Mouse (Mus musculus) forebrain, embryonic 14.5 days (tissue): ENCODE results near the gene Plekhm2. TPM values are rescaled to one million over a fixed set of nuclear protein-coding genes. Genes with fewer than 3 reads are reported as not detected.

Experiments used
- ATAC-seq: fragments of 200-750 bp; cut with Nextera tagmentation; 2 replicates; pipeline ENCODE4 v1.8.0; 2017; ENCODE audit warnings: mild to moderate bottlenecking, moderate library complexity
- DNase-seq: peaks from one replicate; pipeline ENCODE4 v3.0.0-alpha.2; 2015; ENCODE audit warnings: low spot score
- H3K27ac ChIP-seq: fragments of 300-500 bp; sonication (generic); 2 replicates; pipeline ENCODE4 v1.5.1; 2014; ENCODE audit warnings: low read depth, mild to moderate bottlenecking, control low read depth, low read length, moderate library complexity
- H3K27me3 ChIP-seq: fragments of 300-500 bp; sonication (generic); replicated peaks from 2 replicates; pipeline ENCODE4 v1.6.1; 2014; ENCODE audit warnings: low read length, control low read depth, mixed read lengths; ENCODE audit not compliant: control insufficient read depth, insufficient read depth
- H3K36me3 ChIP-seq: fragments of 300-500 bp; sonication (generic); 2 replicates; pipeline ENCODE4 v1.6.1; 2014; ENCODE audit warnings: low read length, control low read depth; ENCODE audit not compliant: control insufficient read depth, insufficient read depth
- H3K4me1 ChIP-seq: fragments of 300-500 bp; sonication (generic); 2 replicates; pipeline ENCODE4 v1.6.1; 2014; ENCODE audit warnings: antibody characterized with exemption, low read length, control low read depth; ENCODE audit not compliant: control insufficient read depth, insufficient read depth
- H3K4me2 ChIP-seq: fragments of 300-500 bp; sonication (generic); 2 replicates; pipeline ENCODE4 v1.6.1; 2014; ENCODE audit warnings: mild to moderate bottlenecking, control low read depth, low read length
- H3K4me3 ChIP-seq: fragments of 300-500 bp; sonication (generic); 2 replicates; pipeline ENCODE4 v1.5.1; 2014; ENCODE audit warnings: low read depth, low read length, control low read depth
- H3K9ac ChIP-seq: fragments of 300-500 bp; sonication (generic); 2 replicates; pipeline ENCODE4 v1.6.1; 2014; ENCODE audit warnings: mild to moderate bottlenecking, low read length, control low read depth, moderate library complexity
- H3K9me3 ChIP-seq: fragments of 300-500 bp; sonication (generic); replicated peaks from 2 replicates; pipeline ENCODE4 v1.6.1; 2016; ENCODE audit warnings: low read length, control low read depth, mixed read lengths; ENCODE audit not compliant: control insufficient read depth
- WGBS: fragments of 180-500 bp; shearing (Covaris S2); extraction: QIAGEN DNeasy Blood & Tissue Kit; methylation state at CpG from one replicate; pipeline ENCODE4 v1.1.7; 2014; 5-methylcytosine and 5-hydroxymethylcytosine counted together
- polyA plus RNA-seq: library from polyadenylated mRNA; unstranded; fragments of >200 nt; fragmentation: Nextera tagmentation; extraction: Ambion mirVana; gene quantifications from 2 replicates; pipeline ENCODE4 v1.2.1, GENCODE M21; 2014

Plekhm2 gene
- polyA plus RNA-seq, 1 experiment from 2014 or later: 3.9 TPM

DNA sequence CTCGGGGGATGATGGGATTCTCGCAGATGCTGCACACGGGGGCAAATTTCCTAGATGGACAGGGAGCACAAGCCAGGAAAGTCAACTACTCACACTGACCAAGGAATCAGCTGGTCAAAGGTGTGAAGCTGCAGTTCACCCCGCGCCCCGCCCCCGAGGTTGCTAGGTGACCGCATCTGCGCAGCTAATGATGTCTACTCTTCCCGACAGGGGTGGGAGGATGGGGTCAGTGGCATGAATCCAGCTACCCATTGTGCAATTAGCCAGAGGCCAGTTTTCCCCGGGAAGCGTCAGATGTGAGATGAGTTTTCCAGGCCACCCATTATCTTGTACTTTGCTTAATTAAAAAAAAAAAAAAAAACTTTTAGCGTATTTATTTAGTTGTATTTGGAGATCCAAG, 83.6 kb downstream of the Plekhm2 start:
- H3K27ac ChIP-seq: no peak overlapping the region
- H3K4me2 ChIP-seq: no peak overlapping the region
- no peak overlapping the region for H3K4me3 ChIP-seq
- ATAC-seq (no peak), DNase-seq (no peak)
- no peaks in the 10 kb centered on the region for H3K4me1 ChIP-seq
- 86% methylated on average over 13 of the region's 13 CpGs for WGBS
- H3K36me3 ChIP-seq: 0 out of 2 replicates have a peak, but pooled peaks cover 3% of the 10 kb centered on the region
- no peaks in the 10 kb centered on the region for H3K9me3 ChIP-seq
- H3K9ac ChIP-seq: no peak overlapping the region
- no peaks in the 10 kb centered on the region for H3K27me3 ChIP-seq

DNA sequence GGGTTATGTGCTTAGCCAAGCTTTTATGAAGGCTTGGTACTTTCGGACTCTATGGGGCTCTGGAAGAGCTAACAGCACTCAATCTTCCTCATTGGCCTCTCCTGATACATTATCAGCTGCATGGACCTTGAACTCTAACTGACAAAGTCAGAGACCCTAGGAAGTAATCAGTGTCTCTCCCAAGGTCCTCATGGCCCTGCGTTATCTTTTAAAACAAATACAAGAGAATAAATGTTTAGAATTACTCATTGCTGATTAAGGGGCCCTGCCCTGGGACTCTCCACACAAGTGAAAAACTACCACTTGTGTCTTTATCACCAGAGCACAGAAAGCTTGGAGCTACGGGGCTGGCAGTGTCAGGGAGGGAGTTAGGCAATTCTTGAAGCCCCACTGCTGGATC, 85.9 kb downstream of the Plekhm2 start:
- Histone ChIP-seq H3K27me3 (no peaks in the 10 kb centered on the region), H3K27ac (no peak overlapping the region), H3K4me2 (no peak overlapping the region), H3K4me1 (no peaks in the 10 kb centered on the region), H3K4me3 (no peak overlapping the region), H3K9me3 (no peaks in the 10 kb centered on the region), H3K9ac (no peak overlapping the region), H3K36me3 (no peaks in the 10 kb centered on the region)
- no peak for ATAC-seq
- DNase-seq: no peak
- WGBS: 89% methylated on average over 3 of the region's 3 CpGs

DNA sequence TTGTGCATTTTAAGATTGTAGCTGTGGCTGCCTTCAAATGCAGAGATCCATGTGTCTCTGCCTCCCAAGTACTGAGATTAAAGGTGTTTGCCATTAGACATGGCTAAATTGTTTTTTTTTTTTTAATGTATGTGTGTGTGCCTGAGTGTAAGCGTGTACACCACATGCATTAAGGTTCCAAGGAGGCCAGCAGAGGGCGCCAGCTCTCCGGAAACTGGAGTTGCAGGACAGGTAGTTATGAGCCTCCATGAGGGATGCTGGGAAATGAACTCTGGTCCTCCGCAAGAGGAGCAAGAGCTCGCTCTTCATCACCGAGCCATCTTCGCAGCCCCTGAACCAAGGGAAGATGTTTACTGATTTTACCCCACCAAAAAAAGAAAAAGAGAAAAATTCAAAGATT, 87.8 kb downstream of the Plekhm2 start:
- Histone ChIP-seq H3K9me3 (no peaks in the 10 kb centered on the region), H3K4me3 (no peak overlapping the region), H3K9ac (no peak overlapping the region), H3K4me2 (no peak overlapping the region), H3K27ac (no peak overlapping the region), H3K27me3 (no peaks in the 10 kb centered on the region), H3K36me3 (no peaks in the 10 kb centered on the region), H3K4me1 (no peaks in the 10 kb centered on the region)
- ATAC-seq (no peak), DNase-seq (no peak)
- WGBS: 92% methylated on average over 7 of the region's 7 CpGs

DNA sequence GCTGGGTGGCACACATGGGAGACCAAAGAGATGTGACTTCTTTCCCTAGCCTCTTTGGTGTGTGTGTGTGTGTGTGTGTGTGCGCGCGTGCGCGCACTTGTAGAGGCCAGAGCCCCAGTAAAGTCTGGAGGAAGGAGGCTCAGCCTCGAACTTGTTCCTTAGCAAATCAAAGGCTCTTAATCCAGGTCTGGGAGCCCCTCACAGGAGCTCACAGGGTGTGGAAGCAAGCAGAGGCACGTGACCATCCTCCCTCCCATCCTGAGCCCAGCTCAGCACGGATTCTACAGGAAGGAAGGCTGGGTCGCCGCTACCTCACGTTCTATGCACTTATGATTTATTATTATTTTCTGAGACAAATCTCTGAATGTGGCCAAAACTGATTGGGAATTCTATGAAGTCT, 88.3 kb downstream of the Plekhm2 start:
- H3K4me3 ChIP-seq: no peak overlapping the region
- H3K36me3 ChIP-seq: no peaks in the 10 kb centered on the region
- H3K9ac ChIP-seq: no peak overlapping the region
- no peaks in the 10 kb centered on the region for H3K27me3 ChIP-seq
- no peaks in the 10 kb centered on the region for H3K4me1 ChIP-seq
- no peak overlapping the region for H3K27ac ChIP-seq
- H3K9me3 ChIP-seq: no peaks in the 10 kb centered on the region
- no peak for DNase-seq
- ATAC-seq: no peak
- no peak overlapping the region for H3K4me2 ChIP-seq
- WGBS: 90% methylated on average over 11 of the region's 11 CpGs

Other genes with a start within 250 kb of the Plekhm2 start
- not detected in 2 replicates for gene Clcnkb, start 248.9 kb downstream of the Plekhm2 start, polyA plus RNA-seq
- gene Hspb7, start 244.1 kb downstream of the Plekhm2 start, polyA plus RNA-seq: not detected in 2 replicates
- gene Srarp, start 228.8 kb downstream of the Plekhm2 start, polyA plus RNA-seq: 0.33 TPM in 1 of 2 replicates, not detected in the other
- 41.3 and 46.5 TPM in 2 replicates for gene Zbtb17, start 220.2 kb downstream of the Plekhm2 start, polyA plus RNA-seq
- 10.7 and 14.0 TPM in 2 replicates for gene Spen, start 126.3 kb downstream of the Plekhm2 start, polyA plus RNA-seq
- 15.1 and 19.7 TPM in 2 replicates for gene Fblim1, start 58.8 kb downstream of the Plekhm2 start, polyA plus RNA-seq
- 0.12 TPM in 1 of 2 replicates, not detected in the other for gene Tmem82, start 46.3 kb downstream of the Plekhm2 start, polyA plus RNA-seq
- gene Slc25a34, start 41.1 kb downstream of the Plekhm2 start, polyA plus RNA-seq: 0.07 TPM in 1 of 2 replicates, not detected in the other
- gene Rsc1a1, start 20.7 kb upstream of the Plekhm2 start, polyA plus RNA-seq: 2.5 TPM in 1 of 2 replicates, not detected in the other
- gene Ddi2, start 58.5 kb upstream of the Plekhm2 start, polyA plus RNA-seq: 6.7 and 9.3 TPM in 2 replicates
- not detected in 2 replicates for gene Agmat, start 81.8 kb upstream of the Plekhm2 start, polyA plus RNA-seq
- 3.6 and 4.6 TPM in 2 replicates for gene Dnajc16, start 126.0 kb upstream of the Plekhm2 start, polyA plus RNA-seq
- 8.3 and 10.2 TPM in 2 replicates for gene Casp9, start 128.7 kb upstream of the Plekhm2 start, polyA plus RNA-seq
- gene Cela2a, start 161.3 kb upstream of the Plekhm2 start, polyA plus RNA-seq: not detected in 2 replicates
- not detected in 2 replicates for gene Ctrc, start 181.5 kb upstream of the Plekhm2 start, polyA plus RNA-seq
- 44.0 and 49.3 TPM in 2 replicates for gene Efhd2, start 210.0 kb upstream of the Plekhm2 start, polyA plus RNA-seq